Mouse (Mus musculus): ENCODE results near the gene Stxbp3. TPM values are rescaled to one million over a fixed set of nuclear protein-coding genes. Genes with fewer than 3 reads are reported as not detected.
A peak's percentile ranks its signal among the peaks of the same experiment; 100 is the strongest.

Stxbp3 gene
- polyA plus RNA-seq, 1 experiment = 0.74 TPM

GRCm38 (mm10) chr3:108765476-108765875, 74.8 kb downstream of the Stxbp3 start:
- TF ChIP-seq GATA1 (IDR thresholded peaks at IDR 0.05; ENCODE audit: low read length) (no peak), TAL1 (IDR thresholded peaks at IDR 0.05; ENCODE audit: low read length) (no peak)
- H3K4me3 ChIP-seq (replicated peaks) = no peak overlapping the region
- H3K4me1 ChIP-seq (ENCODE audit: control insufficient read depth) = peaks cover 6% of the 10 kb centered on the region
- H3K9me3 ChIP-seq (ENCODE audit: control insufficient read depth, low read length) = no peaks in the 10 kb centered on the region
- H3K36me3 ChIP-seq (ENCODE audit: control insufficient read depth) = no peaks in the 10 kb centered on the region
- H3K27me3 ChIP-seq (ENCODE audit: control insufficient read depth) = peaks cover 35% of the 10 kb centered on the region

- Histone ChIP-seq H3K4me3 (replicated peaks) (no peak overlapping the region), H3K36me3 (ENCODE audit: control insufficient read depth) (no peaks in the 10 kb centered on the region), H3K9me3 (ENCODE audit: control insufficient read depth, low read length) (no peaks in the 10 kb centered on the region), H3K4me1 (ENCODE audit: control insufficient read depth) (peaks cover 4% of the 10 kb centered on the region; the same call in 1 of the 2 replicates), H3K27me3 (ENCODE audit: control insufficient read depth) (peaks cover 35% of the 10 kb centered on the region)
- no peak for TF ChIP-seq GATA1 (IDR thresholded peaks at IDR 0.05; ENCODE audit: low read length)
- no peak for TF ChIP-seq TAL1 (IDR thresholded peaks at IDR 0.05; ENCODE audit: low read length)
These were observed 75.3 kb downstream of the Stxbp3 start for GRCm38 (mm10) chr3:108764976-108765375.

GRCm38 (mm10) chr3:108763691-108764090, 76.6 kb downstream of the Stxbp3 start:
- Histone ChIP-seq H3K4me3 (replicated peaks) (no peak overlapping the region), H3K4me1 (ENCODE audit: control insufficient read depth) (peaks cover 4% of the 10 kb centered on the region), H3K27me3 (ENCODE audit: control insufficient read depth) (peaks cover 35% of the 10 kb centered on the region), H3K9me3 (ENCODE audit: control insufficient read depth, low read length) (no peaks in the 10 kb centered on the region), H3K36me3 (ENCODE audit: control insufficient read depth) (no peaks in the 10 kb centered on the region)
- TF ChIP-seq TAL1 (IDR thresholded peaks at IDR 0.05; ENCODE audit: low read length) (no peak), GATA1 (IDR thresholded peaks at IDR 0.05; ENCODE audit: low read length) (no peak)

- Histone ChIP-seq H3K9me3 (ENCODE audit: control insufficient read depth, low read length) (no peaks in the 10 kb centered on the region), H3K27me3 (ENCODE audit: control insufficient read depth) (peaks cover 31% of the 10 kb centered on the region), H3K4me3 (replicated peaks) (no peak overlapping the region), H3K4me1 (ENCODE audit: control insufficient read depth) (peaks cover 6% of the 10 kb centered on the region), H3K36me3 (ENCODE audit: control insufficient read depth) (peaks cover 2% of the 10 kb centered on the region; the same call in 1 of the 2 replicates)
- no peak for TF ChIP-seq TAL1 (IDR thresholded peaks at IDR 0.05; ENCODE audit: low read length)
- TF ChIP-seq GATA1 (IDR thresholded peaks at IDR 0.05; ENCODE audit: low read length) = no peak
These were observed 77.7 kb downstream of the Stxbp3 start for GRCm38 (mm10) chr3:108762597-108763111.

GRCm38 (mm10) chr3:108759566-108760420, 80.5 kb downstream of the Stxbp3 start:
- H3K4me1 ChIP-seq (ENCODE audit: control insufficient read depth) = peaks cover 33% of the 10 kb centered on the region
- TF ChIP-seq GATA1 (IDR thresholded peaks at IDR 0.05; ENCODE audit: low read length) (no peak), TAL1 (IDR thresholded peaks at IDR 0.05; ENCODE audit: low read length) (no peak)
- H3K4me3 ChIP-seq (replicated peaks) = no peak overlapping the region
- no peaks in the 10 kb centered on the region for H3K9me3 ChIP-seq (ENCODE audit: control insufficient read depth, low read length)
- H3K27me3 ChIP-seq (ENCODE audit: control insufficient read depth) = peaks cover 14% of the 10 kb centered on the region
- H3K36me3 ChIP-seq (ENCODE audit: control insufficient read depth) = peaks cover 4% of the 10 kb centered on the region; the same call in 1 of the 2 replicates

GRCm38 (mm10) chr3:108757570-108757969, 82.8 kb downstream of the Stxbp3 start:
- peaks cover 5% of the 10 kb centered on the region for H3K9me3 ChIP-seq (ENCODE audit: control insufficient read depth, low read length)

GRCm38 (mm10) chr3:108756131-108756530, 84.2 kb downstream of the Stxbp3 start:
- peak overlapping the region; percentile 4 for H3K4me3 ChIP-seq (replicated peaks)
- H3K4me1 ChIP-seq (ENCODE audit: control insufficient read depth) = peaks cover 61% of the 10 kb centered on the region
- TF ChIP-seq TAL1 (IDR thresholded peaks at IDR 0.05; ENCODE audit: low read length) (no peak), GATA1 (IDR thresholded peaks at IDR 0.05; ENCODE audit: low read length) (no peak)
- H3K27me3 ChIP-seq (ENCODE audit: control insufficient read depth) = no peaks in the 10 kb centered on the region
- H3K9me3 ChIP-seq (ENCODE audit: control insufficient read depth, low read length) = peaks cover 5% of the 10 kb centered on the region
- H3K36me3 ChIP-seq (ENCODE audit: control insufficient read depth) = peaks cover 17% of the 10 kb centered on the region

More at GRCm38 (mm10) chr3:108757570-108757969, 82.8 kb downstream of the Stxbp3 start:
- no peak for TF ChIP-seq GATA1 (IDR thresholded peaks at IDR 0.05; ENCODE audit: low read length)
- peaks cover 6% of the 10 kb centered on the region for H3K27me3 ChIP-seq (ENCODE audit: control insufficient read depth)
- H3K4me1 ChIP-seq (ENCODE audit: control insufficient read depth) = peaks cover 51% of the 10 kb centered on the region
- no peak overlapping the region for H3K4me3 ChIP-seq (replicated peaks)
- H3K36me3 ChIP-seq (ENCODE audit: control insufficient read depth) = peaks cover 17% of the 10 kb centered on the region

- H3K36me3 ChIP-seq (ENCODE audit: control insufficient read depth) = peaks cover 17% of the 10 kb centered on the region
- no peak for TF ChIP-seq TAL1 (IDR thresholded peaks at IDR 0.05; ENCODE audit: low read length)
- no peak for TF ChIP-seq GATA1 (IDR thresholded peaks at IDR 0.05; ENCODE audit: low read length)
- H3K4me3 ChIP-seq (replicated peaks) = peak overlapping the region; percentile 7
- H3K27me3 ChIP-seq (ENCODE audit: control insufficient read depth) = no peaks in the 10 kb centered on the region
- H3K4me1 ChIP-seq (ENCODE audit: control insufficient read depth) = peaks cover 67% of the 10 kb centered on the region
- peaks cover 5% of the 10 kb centered on the region for H3K9me3 ChIP-seq (ENCODE audit: control insufficient read depth, low read length)
These were observed 84.8 kb downstream of the Stxbp3 start for GRCm38 (mm10) chr3:108755542-108755941.

- Histone ChIP-seq H3K9me3 (ENCODE audit: control insufficient read depth, low read length) (peaks cover 5% of the 10 kb centered on the region), H3K4me3 (replicated peaks) (peak overlapping the region; percentile 21), H3K36me3 (ENCODE audit: control insufficient read depth) (peaks cover 17% of the 10 kb centered on the region), H3K27me3 (ENCODE audit: control insufficient read depth) (no peaks in the 10 kb centered on the region), H3K4me1 (ENCODE audit: control insufficient read depth) (peaks cover 75% of the 10 kb centered on the region)
- no peak for TF ChIP-seq GATA1 (IDR thresholded peaks at IDR 0.05; ENCODE audit: low read length)
- no peak for TF ChIP-seq TAL1 (IDR thresholded peaks at IDR 0.05; ENCODE audit: low read length)
These were observed 85.8 kb downstream of the Stxbp3 start for GRCm38 (mm10) chr3:108754541-108754940.

All from erythroblast, embryonic 14.5 days (primary cell).